Mouse (Mus musculus) 416B (cell line): ENCODE measurements around the gene Chrnd.

ENCODE experiments used
- DNase-seq: peaks from one replicate; pipeline ENCODE4 v3.0.0; 2011; ENCODE audit warnings: low read depth

The Chrnd gene

GRCm38 (mm10) chr1:87184751-87185139 is 5.7 kb upstream of the Chrnd start:
- peak; percentile 53 for DNase-seq

DNA sequence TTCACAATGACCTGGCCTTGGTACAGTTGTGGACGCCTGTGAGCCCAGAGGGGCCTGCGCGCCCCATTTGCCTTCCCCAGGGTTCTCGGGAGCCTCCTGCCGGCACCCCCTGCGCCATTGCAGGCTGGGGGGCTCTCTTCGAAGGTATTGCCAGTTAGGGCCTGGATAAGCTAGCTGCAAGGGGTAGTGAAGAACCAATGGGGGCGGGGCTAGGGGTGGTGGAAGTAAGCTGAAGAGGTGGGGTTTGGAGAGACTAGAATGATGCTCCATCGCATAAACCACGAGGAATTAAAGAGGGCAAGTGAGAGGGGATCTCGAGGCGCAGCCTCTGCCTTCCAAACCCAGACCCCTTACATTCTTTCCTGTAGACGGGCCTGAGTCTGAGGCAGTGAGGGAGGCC is 4.9 kb upstream of the Chrnd start:
- DNase-seq, result no peak

DNA sequence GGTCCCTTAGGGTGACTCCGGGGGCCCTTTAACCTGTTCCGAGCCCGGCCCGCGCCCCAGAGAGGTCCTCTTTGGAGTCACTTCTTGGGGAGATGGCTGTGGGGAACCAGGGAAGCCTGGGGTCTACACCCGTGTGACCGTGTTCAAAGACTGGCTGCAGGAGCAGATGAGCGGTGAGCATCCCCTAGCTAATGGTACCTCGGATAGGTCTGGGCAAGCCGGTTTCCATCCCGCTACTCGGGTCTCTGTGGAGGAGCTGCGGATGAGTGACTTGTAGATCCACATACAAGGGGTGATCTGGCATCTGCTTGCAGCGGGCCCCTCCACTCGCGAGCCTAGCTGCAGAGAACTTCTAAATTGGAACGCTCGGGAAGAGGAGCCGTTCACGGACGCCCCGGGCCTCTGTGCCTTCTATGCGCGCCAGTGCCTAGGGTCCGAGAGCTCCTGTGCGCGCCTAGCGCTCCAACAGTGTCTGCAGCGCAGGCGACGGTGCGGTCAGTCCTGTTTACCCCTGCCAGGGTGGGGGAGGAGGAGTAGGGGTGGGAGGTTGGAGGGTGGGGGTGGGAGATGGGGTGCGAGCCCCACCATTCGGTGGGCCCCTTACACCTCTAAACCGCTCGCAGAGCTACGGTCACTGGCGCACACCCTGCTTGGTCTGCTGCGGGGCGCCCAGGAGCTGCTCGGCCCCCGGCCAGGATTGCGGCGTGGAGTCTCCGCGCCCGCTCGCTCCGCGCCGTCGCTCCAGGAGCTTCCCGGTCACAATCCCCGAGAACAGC is 4.0 kb upstream of the Chrnd start:
- DNase-seq, result no peak

DNA sequence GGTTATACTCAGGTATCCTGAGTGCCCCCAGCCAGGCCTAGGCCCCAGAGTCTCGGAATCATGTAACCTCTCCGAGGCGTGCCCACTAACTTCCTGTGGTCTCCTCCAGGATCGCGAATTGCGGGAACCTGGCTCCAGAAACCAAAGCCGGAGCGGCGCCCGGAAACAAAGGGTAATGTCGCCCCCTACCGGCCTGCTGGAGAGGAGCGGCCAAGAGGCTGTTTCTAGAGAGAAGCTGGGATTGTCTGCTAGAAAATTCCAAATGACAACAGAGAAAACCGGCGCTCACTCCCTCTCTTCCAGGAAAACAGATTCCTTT is 3.4 kb upstream of the Chrnd start:
- DNase-seq, result peak; percentile 58

DNA sequence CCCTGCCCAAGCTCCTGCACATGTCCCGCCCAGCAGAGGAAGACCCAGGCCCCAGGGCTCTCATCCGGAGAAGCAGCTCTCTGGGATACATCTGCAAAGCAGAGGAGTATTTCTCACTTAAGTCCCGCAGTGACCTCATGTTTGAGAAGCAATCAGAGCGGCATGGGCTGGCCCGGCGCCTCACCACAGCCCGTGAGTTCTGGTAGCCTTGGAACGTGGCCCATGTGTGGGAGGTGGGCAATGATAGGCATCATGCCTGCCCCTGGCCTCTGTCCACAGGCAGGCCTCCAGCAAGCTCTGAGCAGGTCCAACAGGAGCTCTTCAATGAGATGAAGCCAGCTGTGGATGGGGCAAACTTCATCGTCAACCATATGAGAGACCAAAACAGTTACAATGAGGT is 6.9 kb downstream of the Chrnd start:
- no peak for DNase-seq

- no peak for DNase-seq
Measured at GRCm38 (mm10) chr1:87198119-87199065, 8.0 kb downstream of the Chrnd start.

DNA sequence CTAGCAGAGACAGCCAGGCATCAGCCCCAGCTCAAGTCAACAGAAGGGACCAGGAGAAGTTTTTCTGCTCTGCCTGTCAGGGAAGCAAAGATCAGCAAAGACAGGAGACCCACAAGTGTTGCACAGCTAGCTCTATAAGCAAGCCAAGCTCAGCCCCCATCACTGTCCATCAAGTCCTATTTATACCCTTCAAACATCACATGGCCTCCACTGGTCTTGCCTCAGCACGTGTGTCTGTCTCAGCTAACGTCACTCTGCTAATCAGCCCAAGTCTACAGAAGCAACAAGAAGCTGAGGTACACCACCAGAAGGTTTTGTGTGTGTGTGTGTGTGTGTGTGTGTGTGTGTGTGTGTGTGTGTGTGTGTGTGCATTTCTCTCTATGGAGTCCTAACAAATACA is 10.4 kb downstream of the Chrnd start:
- DNase-seq, result no peak

DNA sequence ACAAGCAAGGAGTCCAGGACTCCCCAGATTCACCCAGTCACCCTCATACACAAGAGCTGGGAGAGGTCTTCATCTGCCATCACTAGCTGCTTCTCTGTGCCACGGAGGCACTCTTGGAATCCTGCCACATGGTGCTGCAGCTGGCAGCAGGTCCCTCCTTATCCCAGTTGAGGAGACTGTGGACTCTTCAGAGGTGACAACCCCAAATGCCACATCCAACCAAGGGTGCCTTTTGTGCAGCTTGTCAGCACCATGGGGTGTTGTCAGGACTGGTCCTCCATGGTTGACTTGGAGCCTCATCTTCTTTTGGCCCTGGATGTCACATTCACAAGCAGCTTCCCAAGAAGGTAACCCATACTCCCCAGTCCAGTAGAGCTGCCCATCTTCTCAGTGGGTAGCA is 11.4 kb downstream of the Chrnd start:
- no peak for DNase-seq

DNA sequence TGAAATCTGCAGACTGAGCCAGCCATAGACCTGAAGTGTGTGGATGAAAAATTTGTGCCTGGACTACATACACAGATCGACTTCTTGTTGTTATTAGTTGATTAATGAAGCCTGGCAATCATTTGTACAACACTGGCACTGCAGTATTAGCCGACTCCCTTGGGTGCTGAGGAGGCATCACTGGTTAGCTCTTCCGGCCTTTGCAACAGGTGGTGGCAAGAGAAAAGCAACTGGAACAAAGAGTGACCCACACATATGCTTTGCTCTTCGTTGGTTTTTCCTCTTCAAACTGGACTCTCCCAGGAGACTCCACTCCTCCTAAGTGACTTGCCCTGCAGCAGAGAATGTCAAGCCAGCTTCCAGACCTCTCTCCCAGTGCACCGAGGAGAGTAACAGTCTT is 13.4 kb downstream of the Chrnd start:
- DNase-seq, result no peak

- DNase-seq, result no peak
Measured at GRCm38 (mm10) chr1:87204465-87204864, 14.1 kb downstream of the Chrnd start, which contains the start of gene Chrng. Gene Chrng, plus strand, starts transcription at chr1:87204657.

- no peak for DNase-seq
Measured at GRCm38 (mm10) chr1:87205038-87205437, 14.6 kb downstream of the Chrnd start.

DNA sequence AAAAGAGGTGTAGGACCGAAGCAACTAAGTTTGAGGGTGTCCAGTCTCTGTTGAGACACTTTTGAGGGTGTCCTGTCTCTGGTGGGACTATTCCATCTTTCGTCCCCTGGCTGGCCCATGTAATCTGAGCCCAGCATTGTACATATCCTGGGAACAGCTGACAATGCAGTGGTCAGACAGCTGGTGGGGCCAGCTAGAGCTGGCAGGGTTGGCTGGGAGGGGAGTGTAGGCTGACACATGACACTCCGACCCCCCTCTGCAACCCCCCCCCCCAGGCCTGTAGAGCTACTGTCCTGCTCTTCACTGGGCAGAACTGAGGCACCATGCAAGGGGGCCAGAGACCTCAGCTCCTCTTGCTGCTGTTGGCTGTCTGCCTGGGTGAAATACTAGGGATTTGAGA is 15.1 kb downstream of the Chrnd start:
- no peak for DNase-seq

GRCm38 (mm10) chr1:87206339-87206738 is 15.9 kb downstream of the Chrnd start:
- no peak for DNase-seq

DNA sequence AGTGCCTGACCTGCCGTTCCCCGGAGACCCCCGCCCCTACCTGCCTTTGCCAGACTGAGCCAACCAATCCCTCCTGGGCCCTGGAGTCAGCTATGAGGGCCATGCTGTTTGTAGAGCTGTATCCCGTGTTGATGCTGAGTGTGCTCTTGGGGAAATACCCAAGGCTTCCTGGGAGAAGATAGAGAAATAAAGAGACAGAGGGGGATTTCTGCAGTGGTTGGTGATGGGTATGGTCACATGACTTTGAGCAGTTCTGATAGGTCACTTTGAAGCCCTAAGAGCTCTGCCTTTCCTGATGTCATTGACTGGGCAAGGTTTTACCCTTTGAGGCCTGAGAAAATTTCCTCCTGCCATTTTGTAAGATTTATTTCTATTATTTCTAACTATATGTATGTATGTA is 21.0 kb downstream of the Chrnd start:
- no peak for DNase-seq

DNA sequence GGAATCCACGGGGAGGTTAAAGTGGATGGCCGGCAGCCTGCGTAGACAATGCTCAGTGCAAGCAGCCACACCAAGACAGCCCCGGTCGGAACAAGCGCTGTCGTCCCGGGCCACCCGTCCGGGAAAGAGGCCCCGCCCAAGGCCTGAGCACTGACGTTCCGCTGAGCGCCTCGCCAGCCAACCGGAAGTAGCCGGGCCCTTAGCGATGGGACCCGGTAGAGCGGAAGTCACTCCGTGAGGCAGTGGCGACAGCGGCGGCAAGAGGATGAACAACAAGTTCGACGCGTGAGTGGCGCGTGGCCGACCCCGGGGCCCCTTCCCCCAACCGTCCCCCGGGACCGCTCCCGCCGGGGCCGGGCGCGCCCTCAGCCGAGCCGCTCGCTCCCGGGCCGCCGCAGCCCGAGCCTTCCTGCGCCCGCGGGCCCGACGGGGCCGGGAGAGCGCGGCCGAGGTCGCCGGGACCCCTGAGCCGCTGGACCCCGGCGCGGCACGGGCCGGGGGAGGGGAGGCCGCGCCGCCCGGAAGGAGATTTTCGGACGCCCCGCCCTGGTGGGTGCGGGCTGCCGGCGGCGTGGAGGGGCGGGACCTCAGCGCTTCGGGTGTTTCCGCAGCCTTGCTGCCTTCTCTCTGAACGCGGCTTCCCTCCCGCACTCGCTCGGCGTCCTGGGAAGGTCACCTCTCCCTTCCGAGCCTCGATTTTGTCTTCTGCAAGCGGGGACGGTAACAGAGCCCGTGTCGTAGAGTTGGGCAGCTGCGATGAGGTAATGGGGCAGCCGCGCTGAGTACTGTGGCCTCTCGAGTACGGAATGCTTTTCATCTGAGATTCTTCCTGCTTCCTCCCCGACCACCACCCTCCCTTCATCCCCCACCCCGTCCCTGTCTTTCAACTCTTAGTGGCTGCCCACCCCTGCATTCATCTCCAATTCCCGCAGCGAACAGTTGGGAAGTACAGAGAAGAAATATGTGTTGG is 23.6 kb downstream of the Chrnd start, which contains the start of gene Eif4e2:
Gene Eif4e2 (plus strand): TSS at position 180 of the 970 bp plus-strand sequence.
- DNase-seq, result peak; percentile 94

DNA sequence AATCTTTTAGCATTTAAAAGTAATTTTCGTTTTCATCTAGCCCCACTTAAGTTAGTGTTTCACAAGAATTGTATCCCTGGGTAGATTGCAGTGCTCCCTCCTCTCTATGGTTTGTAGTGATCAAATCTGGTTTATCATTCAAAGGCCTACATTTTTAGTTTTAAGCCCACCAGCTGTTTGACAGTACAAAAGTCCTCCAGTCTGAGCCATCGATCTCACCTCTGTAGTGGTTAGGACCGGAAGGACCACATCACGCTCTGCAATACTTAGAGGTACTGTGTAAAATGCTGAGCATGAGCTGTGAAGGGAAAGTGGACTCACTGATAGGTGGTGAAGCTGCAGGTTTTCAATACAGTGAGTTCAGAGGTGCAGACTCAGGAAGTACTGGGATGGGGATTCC is 24.3 kb downstream of the Chrnd start:
- DNase-seq, result peak; percentile 34

DNA sequence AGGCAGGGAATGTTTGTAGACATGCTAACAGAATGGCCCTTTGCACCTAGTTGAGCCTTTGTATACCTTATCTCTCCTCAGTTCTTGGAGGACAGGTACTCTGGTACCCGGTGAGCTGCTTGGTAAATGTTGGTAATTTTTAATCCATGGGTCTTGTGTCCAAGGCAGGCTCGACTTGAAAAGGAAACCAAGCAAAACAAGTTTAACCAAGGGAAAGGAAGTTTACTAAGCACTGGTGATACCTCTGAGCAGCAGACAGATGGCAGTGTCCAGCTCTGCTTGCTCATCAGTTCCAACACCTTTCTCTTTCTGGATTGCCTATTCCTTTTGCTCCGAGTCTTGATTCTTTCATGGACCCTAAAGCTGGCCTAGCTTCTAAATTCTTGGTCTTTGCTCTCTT is 27.5 kb downstream of the Chrnd start:
- DNase-seq, result peak; percentile 75

GRCm38 (mm10) chr1:87225739-87226138 is 35.3 kb downstream of the Chrnd start:
- no peak for DNase-seq

DNA sequence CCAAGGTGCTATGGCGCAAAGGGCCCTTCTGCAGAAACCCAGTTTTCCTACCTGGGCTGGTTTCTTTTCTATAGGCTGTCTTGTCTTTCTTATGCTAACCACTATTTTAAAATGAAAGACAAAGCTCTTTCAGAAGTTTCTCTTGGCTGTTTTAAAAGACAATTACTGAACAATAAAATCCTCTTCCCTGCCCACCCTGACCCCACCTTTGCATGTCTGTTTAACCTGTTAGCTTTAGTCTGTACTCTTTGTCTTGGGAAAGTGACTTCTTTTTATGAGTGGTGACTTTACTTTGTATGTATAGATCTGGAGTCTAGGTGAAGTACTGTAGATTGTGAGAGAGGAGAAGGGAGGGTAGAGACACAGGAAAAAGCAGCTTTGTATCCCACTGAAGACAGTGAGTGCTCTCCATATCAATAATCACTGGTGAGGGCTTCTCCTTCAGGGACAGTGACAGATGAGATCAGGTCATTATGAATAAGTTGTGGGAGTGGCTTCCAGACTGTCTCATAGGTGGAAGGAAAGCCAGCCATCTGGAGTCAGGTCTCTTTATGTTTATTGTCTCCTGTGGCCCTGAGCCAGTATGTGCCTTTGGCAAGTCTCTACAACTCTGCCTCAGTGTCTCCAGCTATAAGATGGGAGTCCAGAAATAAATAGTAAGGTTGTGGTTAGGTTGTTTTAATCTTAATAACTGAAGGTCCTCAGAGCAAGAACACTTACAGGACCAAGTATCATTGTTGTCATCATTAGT is 36.2 kb downstream of the Chrnd start:
- no peak for DNase-seq

DNA sequence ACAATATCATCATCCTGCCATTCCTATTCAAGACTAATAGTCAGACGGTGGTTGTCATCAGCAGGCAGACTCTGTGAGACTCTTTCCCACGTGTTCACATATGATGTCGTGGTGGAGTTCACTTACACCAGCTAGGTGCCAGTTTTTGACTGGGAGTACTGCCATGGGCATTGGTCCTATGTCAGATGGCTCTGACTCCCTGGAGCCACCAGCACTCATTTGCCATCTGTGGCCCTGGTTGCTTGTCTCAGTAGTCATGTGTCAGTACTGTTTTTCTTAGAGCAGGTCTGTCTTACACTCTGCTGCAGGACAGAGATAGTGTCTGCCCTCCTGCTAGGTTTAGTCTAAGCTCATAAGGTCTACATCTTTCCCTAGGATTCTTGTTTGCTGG is 36.7 kb downstream of the Chrnd start:
- no peak for DNase-seq

- no peak for DNase-seq
Measured at GRCm38 (mm10) chr1:87230606-87231005, 40.2 kb downstream of the Chrnd start.
